Comparison of ENCODE assay signal across 11 mouse cellular contexts in genomic region chr9:43246738-43247180, GRCm38 (mm10). TPM values are rescaled to one million over a fixed set of nuclear protein-coding genes. Genes with fewer than 3 reads are reported as not detected.
DNase-seq lines count a peak whose midpoint lies in the region; ATAC-seq and TF ChIP-seq lines count a peak whose summit lies in the region.
"Had no signal": no experiment of that assay in that cellular context is flagged by ENCODE, and none has a peak within 500 bp of the region (broad histone marks: within the 10 kb centered on the region; RNA-seq: fewer than 3 reads in every experiment).

No protein-coding gene starts in this region.

- intact Hi-C loops in heart, postnatal 36 days (cut with DNase I): no loop called here

- no peaks in the 10 kb centered on the region for H3K27me3 ChIP-seq in lung, embryonic 16.5 days (ENCODE audit: control insufficient read depth, insufficient read depth, low read depth, low read length)
- no peaks in the 10 kb centered on the region for H3K27me3 ChIP-seq in liver, adult 2 months (ENCODE audit: control insufficient read depth, insufficient read depth, low read length)
- no peaks in the 10 kb centered on the region for H3K27me3 ChIP-seq in midbrain, embryonic 15.5 days (replicated peaks)
- H3K27me3 ChIP-seq: forebrain, embryonic 13.5 days; limb, embryonic 15.5 days had no signal

- H3K27ac ChIP-seq in lung, embryonic 16.5 days (ENCODE audit: low read length): no peak overlapping the region
- peak overlapping the region; percentile 59 for H3K27ac ChIP-seq in liver, adult 2 months (replicated peaks; ENCODE audit: insufficient read depth, low read depth, low read length)
- H3K27ac ChIP-seq in midbrain, embryonic 15.5 days: no peak overlapping the region
- H3K27ac ChIP-seq: forebrain, embryonic 13.5 days; limb, embryonic 15.5 days had no signal

- no peaks in the 10 kb centered on the region for H3K36me3 ChIP-seq in lung, embryonic 16.5 days (ENCODE audit: control insufficient read depth, insufficient read depth, low read length)
- no peaks in the 10 kb centered on the region for H3K36me3 ChIP-seq in liver, adult 2 months (ENCODE audit: control insufficient read depth, insufficient read depth, low read length)
- no peaks in the 10 kb centered on the region for H3K36me3 ChIP-seq in midbrain, embryonic 15.5 days (replicated peaks)
- H3K36me3 ChIP-seq: limb, embryonic 15.5 days had no signal

- peak; percentile 94 for DNase-seq in heart, adult 11 months
- no peak for DNase-seq in heart, postnatal 36 days
- no peak for DNase-seq in lung, adult 2 months
- DNase-seq in liver, adult 2 months (ENCODE audit: extremely low read depth, low read depth, low spot score): peak; percentile 76
- DNase-seq in right cerebral cortex, postnatal 36 days (ENCODE audit: low spot score in 2 of 2): no peak
- DNase-seq in cerebellum, adult 11 months: no peak
- DNase-seq: cerebellum, adult 9-11 months had no signal

- ATAC-seq in lung, embryonic 16.5 days (ENCODE audit: low read depth): peak; percentile 61
- ATAC-seq in midbrain, embryonic 15.5 days (replicated peaks): no peak
- ATAC-seq: forebrain, embryonic 13.5 days had no signal

- no peaks in the 10 kb centered on the region for H3K79me2 ChIP-seq in liver, adult 2 months (ENCODE audit: control insufficient read depth, insufficient read depth, low read length)

- H3K4me3 ChIP-seq in lung, embryonic 16.5 days (ENCODE audit: low read length): no peak overlapping the region
- H3K4me3 ChIP-seq in lung, adult 2 months (replicated peaks; ENCODE audit: extremely low read depth, low read depth, low read length): no peak overlapping the region
- H3K4me3 ChIP-seq in liver, adult 2 months (ENCODE audit: insufficient read depth, low read depth, low read length): no peak overlapping the region
- no peak overlapping the region for H3K4me3 ChIP-seq in midbrain, embryonic 15.5 days
- H3K4me3 ChIP-seq: forebrain, embryonic 13.5 days; limb, embryonic 15.5 days had no signal

- no peak overlapping the region for H3K4me2 ChIP-seq in lung, embryonic 16.5 days (ENCODE audit: low read depth, low read length)
- no peak overlapping the region for H3K4me2 ChIP-seq in midbrain, embryonic 15.5 days
- H3K4me2 ChIP-seq: forebrain, embryonic 13.5 days; limb, embryonic 15.5 days had no signal

- no peak for TF ChIP-seq CTCF in lung, adult 2 months (IDR thresholded peaks at IDR 0.05; ENCODE audit: insufficient read depth, low read length)
- no peak for TF ChIP-seq CTCF in liver, adult 2 months (IDR thresholded peaks at IDR 0.05; ENCODE audit: low read depth, low read length)

- TF ChIP-seq POLR2A in lung, adult 2 months (IDR thresholded peaks at IDR 0.05; ENCODE audit: borderline replicate concordance, extremely low read depth, low read depth, low read length): no peak
- TF ChIP-seq POLR2A in liver, adult 2 months (IDR thresholded peaks at IDR 0.05; ENCODE audit: extremely low read depth, insufficient read depth, low read length): no peak

- peaks cover 5% of the 10 kb centered on the region for H3K4me1 ChIP-seq in lung, embryonic 16.5 days (replicated peaks; ENCODE audit: control insufficient read depth, insufficient read depth, low read length)
- H3K4me1 ChIP-seq in lung, adult 2 months (ENCODE audit: control insufficient read depth, insufficient read depth, low read length): no peaks in the 10 kb centered on the region
- peaks cover 9% of the 10 kb centered on the region for H3K4me1 ChIP-seq in liver, adult 2 months (ENCODE audit: control insufficient read depth, insufficient read depth, low read length)
- no peaks in the 10 kb centered on the region for H3K4me1 ChIP-seq in midbrain, embryonic 15.5 days
- H3K4me1 ChIP-seq: forebrain, embryonic 13.5 days had no signal

- H3K9ac ChIP-seq in lung, embryonic 16.5 days (ENCODE audit: low read length): no peak overlapping the region
- peak overlapping the region; percentile 5; the same call in 1 of the 2 replicates for H3K9ac ChIP-seq in liver, adult 2 months (ENCODE audit: low read depth, low read length)
- H3K9ac ChIP-seq in midbrain, embryonic 15.5 days: no peak overlapping the region
- H3K9ac ChIP-seq: forebrain, embryonic 13.5 days; limb, embryonic 15.5 days had no signal

- no peaks in the 10 kb centered on the region for H3K9me3 ChIP-seq in lung, embryonic 16.5 days (ENCODE audit: control insufficient read depth, low read length)
- H3K9me3 ChIP-seq in midbrain, embryonic 15.5 days: no peaks in the 10 kb centered on the region
- H3K9me3 ChIP-seq: forebrain, embryonic 13.5 days; limb, embryonic 15.5 days had no signal

- WGBS in lung, embryonic 16.5 days: 9% methylated on average over 10 of the region's 10 CpGs
- 29% methylated on average over 10 of the region's 10 CpGs for WGBS in lung, adult 2 months
- WGBS in liver, adult 2 months: 12% methylated on average over 10 of the region's 10 CpGs
- WGBS in midbrain, embryonic 15.5 days: 57% methylated on average over 10 of the region's 10 CpGs

RNA-seq across cellular contexts. Expression of gene Oaf, which starts 7.0 kb away (rescaled TPM):
- total RNA-seq in heart, postnatal 36 days (2021): 1 to 10 TPM; 8.2 to 8.9 TPM
- 35.3 and 38.0 TPM in 2 replicates for polyA plus RNA-seq in lung, embryonic 16.5 days (2015; fragmentation: Nextera tagmentation; extraction: Ambion mirVana)
- 9.2 and 10.1 TPM in 2 replicates for polyA plus RNA-seq in lung, adult 2 months (2012; rRNA removed)
- total RNA-seq in liver, adult 2 months (2014; rRNA removed): 237 and 289 TPM in 2 replicates
- polyA plus RNA-seq in liver, adult 2 months (2012; rRNA removed): 243 and 326 TPM in 2 replicates
- polyA plus RNA-seq in midbrain, embryonic 15.5 days (2015; fragmentation: Nextera tagmentation; extraction: Ambion mirVana): 5.1 and 6.4 TPM in 2 replicates

RNA-seq across cellular contexts. Expression of gene Pou2f3, which starts 36.6 kb away (rescaled TPM):
- under 1 TPM; 0.14 to 0.27 TPM for total RNA-seq in heart, postnatal 36 days (2021)
- polyA plus RNA-seq in lung, embryonic 16.5 days (2015; fragmentation: Nextera tagmentation; extraction: Ambion mirVana): 0.13 and 0.19 TPM in 2 replicates
- polyA plus RNA-seq in lung, adult 2 months (2012; rRNA removed): 0.07 and 0.46 TPM in 2 replicates
- total RNA-seq in liver, adult 2 months (2014; rRNA removed): not detected in 2 replicates
- polyA plus RNA-seq in liver, adult 2 months (2012; rRNA removed): not detected in 2 replicates
- 0.08 and 0.14 TPM in 2 replicates for polyA plus RNA-seq in midbrain, embryonic 15.5 days (2015; fragmentation: Nextera tagmentation; extraction: Ambion mirVana)
- polyA plus RNA-seq: forebrain, embryonic 13.5 days had no signal

Comparison
In these comparisons a context has a peak if more than half of its experiments do, and no peak if none do; other contexts are left out.
1. DNase-seq: peak in heart, adult 11 months (single experiment) and liver, adult 2 months (single experiment); none in heart, postnatal 36 days (0 of 2), lung, adult 2 months (single experiment), right cerebral cortex, postnatal 36 days (0 of 2) and cerebellum, adult 11 months (single experiment).